Mouse (Mus musculus) liver, embryonic 14.5 days (tissue): Measurements from ENCODE around the gene Gphb5. TPM values are rescaled to one million over a fixed set of nuclear protein-coding genes. Genes with fewer than 3 reads are reported as not detected.

Experiments used
- ATAC-seq: fragments of 200-750 bp; cut with Nextera tagmentation; 2 replicates; pipeline ENCODE4 v1.8.0; 2017; ENCODE audit warnings: moderate number of reproducible peaks, mild to moderate bottlenecking, moderate library complexity; ENCODE audit not compliant: insufficient read depth
- DNase-seq, 3 experiments: peaks; one replicate each; pipeline ENCODE4 v3.0.0-alpha.2; 2012 to 2013; ENCODE audit warnings: low read depth in 3 of 3, low spot score in 3 of 3
- H3K27ac ChIP-seq: fragments of 300-500 bp; sonication (generic); 2 replicates; pipeline ENCODE4 v1.5.1; 2014; ENCODE audit warnings: moderate library complexity, mild to moderate bottlenecking, control low read depth, inconsistent platforms
- H3K27me3 ChIP-seq: fragments of 300-500 bp; sonication (generic); 2 replicates; pipeline ENCODE4 v1.6.1; 2014; ENCODE audit warnings: mild to moderate bottlenecking, low read length, moderate library complexity; ENCODE audit not compliant: control insufficient read depth, insufficient read depth
- H3K36me3 ChIP-seq: fragments of 300-500 bp; sonication (generic); replicated peaks from 2 replicates; pipeline ENCODE4 v1.6.1; 2014; ENCODE audit warnings: low read depth; ENCODE audit not compliant: control insufficient read depth, insufficient read depth
- H3K4me1 ChIP-seq, 2 experiments: fragments of 200-500 bp in 1 of 2; fragments of 300-500 bp in 1 of 2; sonication (generic) in 1 of 2; replicated peaks; 2 replicates each; pipeline ENCODE4 v1.6.1; 2012 to 2014; ENCODE audit warnings: antibody characterized with exemption in 1 of 2, inconsistent platforms in 1 of 2, low read length in 1 of 2; ENCODE audit not compliant: control insufficient read depth in 2 of 2, insufficient read depth in 2 of 2
- H3K4me2 ChIP-seq: fragments of 300-500 bp; sonication (generic); 2 replicates; pipeline ENCODE4 v1.6.1; 2014; ENCODE audit warnings: low read depth, mild to moderate bottlenecking, control low read depth, moderate library complexity
- H3K4me3 ChIP-seq, 2 experiments: fragments of 200-500 bp in 1 of 2; fragments of 300-500 bp in 1 of 2; sonication (generic) in 1 of 2; 2 replicates each; pipeline ENCODE4 v1.5.1; 2012 to 2014; ENCODE audit warnings: low read depth in 2 of 2, low read length in 2 of 2, mild to moderate bottlenecking in 2 of 2, control low read depth in 1 of 2, inconsistent platforms in 1 of 2, moderate library complexity in 1 of 2; ENCODE audit not compliant: insufficient read depth in 1 of 2
- H3K9ac ChIP-seq: fragments of 300-500 bp; sonication (generic); replicated peaks from 2 replicates; pipeline ENCODE4 v1.6.1; 2014; ENCODE audit warnings: mild to moderate bottlenecking, control low read depth, moderate library complexity
- H3K9me3 ChIP-seq: fragments of 300-500 bp; sonication (generic); 2 replicates; pipeline ENCODE4 v1.6.1; 2016; ENCODE audit warnings: low read length, mixed read lengths; ENCODE audit not compliant: control insufficient read depth
- CTCF ChIP-seq: IDR thresholded peaks from 2 replicates; pipeline ENCODE4 v1.5.1; 2016; ENCODE audit warnings: antibody characterized with exemption, low read depth, control low read depth
- EP300 ChIP-seq: IDR thresholded peaks from 2 replicates; pipeline ENCODE4 v1.6.1; 2016; ENCODE audit warnings: antibody characterized with exemption, low read depth
- WGBS: fragments of 180-500 bp; shearing (Covaris S2); extraction: QIAGEN DNeasy Blood & Tissue Kit; methylation state at CpG from one replicate; pipeline ENCODE4 v1.1.7; 2014; ENCODE audit not compliant: insufficient replicate concordance; 5-methylcytosine and 5-hydroxymethylcytosine counted together
- polyA plus RNA-seq, 2 experiments: library from polyadenylated mRNA; depleted of rRNA in 1 of 2; stranded (reverse) in 1 of 2; unstranded in 1 of 2; fragments of >200 nt; fragmentation: Nextera tagmentation in 1 of 2; extraction: Ambion mirVana in 1 of 2; gene quantifications; 2 replicates each; pipeline versions ENCODE4 v1.2.1 to v1.2.3; 2012 to 2014

The Gphb5 gene
- polyA plus RNA-seq (2012; rRNA removed) (not detected in 2 replicates), polyA plus RNA-seq (2014; fragmentation: Nextera tagmentation; extraction: Ambion mirVana) (not detected in 2 replicates)

DNA sequence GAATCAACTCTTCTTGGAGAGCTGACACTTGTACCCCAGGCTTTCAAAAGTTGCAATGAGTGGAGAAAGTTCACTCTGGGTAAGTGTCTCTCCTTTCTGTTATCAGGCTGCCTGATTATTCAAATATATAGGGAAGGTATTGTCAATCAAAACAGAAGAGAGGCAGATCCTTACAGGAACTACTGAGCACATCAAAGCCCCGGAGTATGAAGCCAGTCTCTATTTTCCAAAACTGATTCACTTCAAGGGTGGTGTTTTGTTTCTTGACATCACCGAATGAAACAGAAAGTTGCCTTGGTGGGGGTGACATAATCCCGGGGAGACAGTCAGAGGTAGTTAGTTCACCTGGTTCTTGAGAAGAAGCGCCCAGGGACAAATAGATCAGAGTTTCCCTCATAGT, at the start of gene Gphb5:
Gphb5 (minus strand) TSS at position 101 of the 400 bp plus-strand sequence.
- no peaks in the 10 kb centered on the region for H3K4me1 ChIP-seq
- DNase-seq (no peak), ATAC-seq (no peak)
- H3K27me3 ChIP-seq: no peaks in the 10 kb centered on the region
- TF ChIP-seq EP300 (no peak), CTCF (no peak)
- no peak within 1 kb of the TSS for H3K9ac ChIP-seq
- no peak within 1 kb of the TSS for H3K4me3 ChIP-seq
- 63% methylated on average over 4 of the region's 4 CpGs for WGBS
- H3K4me2 ChIP-seq: no peak within 1 kb of the TSS
- no peaks in the 10 kb centered on the region for H3K9me3 ChIP-seq
- H3K27ac ChIP-seq: no peak within 1 kb of the TSS
- H3K36me3 ChIP-seq: no peaks in the 10 kb centered on the region

DNA sequence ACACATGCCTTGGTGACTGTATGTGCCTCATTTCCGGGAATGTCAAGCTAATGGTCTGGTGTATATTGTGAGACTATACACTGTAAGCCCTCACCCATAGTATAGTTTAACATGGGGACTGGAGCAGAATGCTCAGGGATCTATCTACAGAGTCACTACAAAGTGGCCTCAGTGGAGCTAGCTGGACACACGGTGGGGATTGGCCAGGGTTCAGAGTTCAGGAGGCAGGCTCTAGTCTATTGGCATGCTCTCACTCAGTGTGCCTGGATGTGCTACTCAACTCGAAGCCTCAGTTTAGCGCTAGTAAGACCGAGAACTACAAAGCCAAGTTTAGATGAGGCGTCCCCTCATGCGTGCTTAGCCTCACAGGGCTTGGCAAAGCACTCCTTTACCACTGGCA, 49.6 kb upstream of the Gphb5 start:
- no peaks in the 10 kb centered on the region for H3K9me3 ChIP-seq
- H3K4me2 ChIP-seq: no peak overlapping the region
- no peaks in the 10 kb centered on the region for H3K4me1 ChIP-seq
- peaks cover 3% of the 10 kb centered on the region for H3K36me3 ChIP-seq
- no peak overlapping the region for H3K4me3 ChIP-seq
- H3K9ac ChIP-seq: no peak overlapping the region
- H3K27me3 ChIP-seq: no peaks in the 10 kb centered on the region
- 82% methylated on average over 7 of the region's 7 CpGs for WGBS
- ATAC-seq: no peak
- H3K27ac ChIP-seq: no peak overlapping the region
- TF ChIP-seq CTCF (no peak), EP300 (no peak)
- DNase-seq: no peak

DNA sequence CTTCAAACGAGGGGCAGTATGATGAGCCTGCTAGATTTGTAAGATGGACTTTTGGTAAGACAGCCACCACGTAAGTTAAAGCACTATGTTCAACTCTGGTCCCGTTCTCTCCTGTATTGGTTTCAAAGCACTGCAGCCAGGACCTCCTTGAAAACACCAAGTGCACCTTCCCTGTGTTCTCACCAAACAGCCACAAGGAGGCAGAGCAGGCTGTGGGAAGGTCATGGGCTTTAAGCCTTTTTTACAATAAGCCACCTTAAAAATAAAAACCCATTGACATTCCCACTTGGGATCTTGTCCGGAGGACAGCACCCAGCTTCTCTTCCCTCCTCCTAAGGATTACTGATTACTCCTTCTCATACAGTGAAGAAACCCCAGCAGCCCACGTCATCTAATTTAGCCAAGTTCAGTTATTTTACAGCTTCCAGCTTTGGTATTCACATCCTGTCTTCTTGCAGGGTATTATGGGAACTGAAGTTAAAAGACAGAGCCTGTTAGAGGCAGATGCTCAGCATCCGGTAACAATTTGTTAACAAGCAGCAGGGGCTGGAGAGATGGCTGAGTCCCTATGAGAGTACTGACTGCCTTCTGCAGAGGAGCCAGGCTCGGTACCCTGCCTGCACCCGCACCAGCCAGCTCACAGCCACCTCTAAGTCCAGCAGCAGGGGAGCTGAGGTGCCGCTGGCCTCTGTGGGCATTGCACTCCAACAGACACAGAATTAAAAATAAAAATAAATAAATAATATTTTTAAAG, 47.6 kb upstream of the Gphb5 start:
- TF ChIP-seq CTCF (peak; percentile 64), EP300 (no peak)
- peaks cover 9% of the 10 kb centered on the region for H3K36me3 ChIP-seq
- no peaks in the 10 kb centered on the region; a peak in 1 of 4 replicates for H3K4me1 ChIP-seq
- H3K4me2 ChIP-seq: no peak overlapping the region
- WGBS: 81% methylated on average over 9 of the region's 9 CpGs
- no peak overlapping the region for H3K4me3 ChIP-seq
- DNase-seq: no peak
- ATAC-seq: no peak
- no peak overlapping the region for H3K27ac ChIP-seq
- no peak overlapping the region for H3K9ac ChIP-seq
- H3K27me3 ChIP-seq: no peaks in the 10 kb centered on the region
- H3K9me3 ChIP-seq: no peaks in the 10 kb centered on the region

DNA sequence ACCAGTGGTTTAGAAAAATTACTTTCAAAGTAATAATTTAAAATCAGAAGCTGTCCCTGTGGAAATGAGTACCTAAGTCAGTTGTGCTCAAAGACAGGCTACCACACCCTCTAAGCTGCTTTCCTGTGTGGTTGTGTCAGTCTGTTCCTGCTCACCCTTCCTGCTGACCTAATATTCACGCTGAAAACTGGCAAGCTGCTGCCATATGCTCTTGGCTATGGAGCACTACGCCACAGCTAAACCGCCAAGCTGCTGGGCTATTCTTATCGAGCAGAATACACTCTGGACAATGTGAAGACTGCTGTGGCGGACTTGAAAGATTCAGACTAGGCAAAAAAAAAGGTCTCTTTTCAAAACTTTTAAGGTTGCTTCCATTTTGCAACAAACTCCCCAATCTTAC, 44.0 kb upstream of the Gphb5 start:
- Histone ChIP-seq H3K4me1 (no peaks in the 10 kb centered on the region; a peak in 1 of 4 replicates), H3K27ac (no peak overlapping the region), H3K36me3 (peaks cover 7% of the 10 kb centered on the region), H3K4me2 (no peak overlapping the region), H3K4me3 (no peak overlapping the region), H3K9me3 (no peaks in the 10 kb centered on the region), H3K9ac (no peak overlapping the region), H3K27me3 (no peaks in the 10 kb centered on the region)
- DNase-seq: no peak
- no peak for ATAC-seq
- TF ChIP-seq EP300 (no peak), CTCF (no peak)
- 64% methylated on average over 5 of the region's 5 CpGs for WGBS

DNA sequence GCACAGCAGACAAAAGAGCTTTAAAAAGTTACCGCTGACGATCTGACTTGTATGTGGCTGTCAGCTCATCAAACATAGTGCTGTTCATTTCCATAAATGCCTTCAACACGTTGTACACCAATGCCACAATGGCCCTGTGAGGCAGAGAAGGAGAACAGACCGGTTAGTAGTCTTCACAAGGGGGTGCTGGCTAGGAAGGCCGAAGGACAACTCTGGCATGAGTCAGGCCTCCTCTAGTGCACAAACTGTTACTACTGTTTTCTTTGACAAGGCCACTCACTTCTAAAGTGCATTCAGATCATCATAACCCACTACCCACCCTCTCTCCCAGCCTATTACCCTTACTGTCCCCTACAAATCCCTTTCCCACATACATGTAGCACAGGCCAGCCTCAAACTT, 43.1 kb upstream of the Gphb5 start:
- H3K9ac ChIP-seq: no peak overlapping the region
- ATAC-seq (no peak), DNase-seq (no peak)
- no peak for TF ChIP-seq CTCF
- TF ChIP-seq EP300: no peak
- no peaks in the 10 kb centered on the region for H3K27me3 ChIP-seq
- H3K4me3 ChIP-seq: no peak overlapping the region
- no peak overlapping the region for H3K27ac ChIP-seq
- WGBS: 83% methylated on average over 5 of the region's 5 CpGs
- no peaks in the 10 kb centered on the region for H3K9me3 ChIP-seq
- no peaks in the 10 kb centered on the region; a peak in 1 of 4 replicates for H3K4me1 ChIP-seq
- H3K36me3 ChIP-seq: peaks cover 7% of the 10 kb centered on the region
- no peak overlapping the region for H3K4me2 ChIP-seq
